Mouse (Mus musculus) embryonic facial prominence, embryonic 15.5 days (tissue): ENCODE results near the gene Abr. TPM values are rescaled to one million over a fixed set of nuclear protein-coding genes. Genes with fewer than 3 reads are reported as not detected.
A peak's percentile ranks its signal among the peaks of the same experiment; 100 is the strongest.

Experiments used
- ATAC-seq: fragments of 200-750 bp; cut with Nextera tagmentation; 2 replicates; pipeline ENCODE4 v1.8.0; 2017; ENCODE audit warnings: low read depth, moderate TSS enrichment; ENCODE audit not compliant: insufficient number of reproducible peaks, low FRiP score, low TSS enrichment
- H3K27ac ChIP-seq: fragments of 300-500 bp; sonication (generic); replicated peaks from 2 replicates; pipeline ENCODE4 v1.5.1; 2015; ENCODE audit warnings: mild to moderate bottlenecking, inconsistent platforms
- H3K27me3 ChIP-seq: fragments of 300-500 bp; sonication (generic); 2 replicates; pipeline ENCODE4 v1.6.1; 2015; ENCODE audit warnings: inconsistent platforms
- H3K36me3 ChIP-seq: fragments of 300-500 bp; sonication (generic); 2 replicates; pipeline ENCODE4 v1.6.1; 2015; ENCODE audit warnings: mild to moderate bottlenecking, inconsistent platforms
- H3K4me1 ChIP-seq: fragments of 300-500 bp; sonication (generic); 2 replicates; pipeline ENCODE4 v1.6.1; 2015; ENCODE audit warnings: inconsistent platforms
- H3K4me2 ChIP-seq: fragments of 300-500 bp; sonication (generic); replicated peaks from 2 replicates; pipeline ENCODE4 v1.6.1; 2015; ENCODE audit warnings: mild to moderate bottlenecking, inconsistent platforms
- H3K4me3 ChIP-seq: fragments of 300-500 bp; sonication (generic); replicated peaks from 2 replicates; pipeline ENCODE4 v1.5.1; 2015; ENCODE audit warnings: mild to moderate bottlenecking, inconsistent platforms
- H3K9ac ChIP-seq: fragments of 300-500 bp; sonication (generic); 2 replicates; pipeline ENCODE4 v1.6.1; 2015; ENCODE audit warnings: inconsistent platforms
- H3K9me3 ChIP-seq: fragments of 300-500 bp; sonication (generic); replicated peaks from 2 replicates; pipeline ENCODE4 v1.6.1; 2016; ENCODE audit warnings: inconsistent platforms
- WGBS: fragments of 180-500 bp; shearing (Covaris S2); methylation state at CpG from one replicate; pipeline ENCODE4 v1.1.7; 2015; 5-methylcytosine and 5-hydroxymethylcytosine counted together
- polyA plus RNA-seq: library from polyadenylated mRNA; unstranded; fragments of >200 nt; fragmentation: Nextera tagmentation; extraction: Ambion mirVana; gene quantifications from 2 replicates; pipeline ENCODE4 v1.2.1, GENCODE M21; 2015

The Abr gene
- polyA plus RNA-seq, 1 experiment from 2014 or later: 42.6 TPM

DNA sequence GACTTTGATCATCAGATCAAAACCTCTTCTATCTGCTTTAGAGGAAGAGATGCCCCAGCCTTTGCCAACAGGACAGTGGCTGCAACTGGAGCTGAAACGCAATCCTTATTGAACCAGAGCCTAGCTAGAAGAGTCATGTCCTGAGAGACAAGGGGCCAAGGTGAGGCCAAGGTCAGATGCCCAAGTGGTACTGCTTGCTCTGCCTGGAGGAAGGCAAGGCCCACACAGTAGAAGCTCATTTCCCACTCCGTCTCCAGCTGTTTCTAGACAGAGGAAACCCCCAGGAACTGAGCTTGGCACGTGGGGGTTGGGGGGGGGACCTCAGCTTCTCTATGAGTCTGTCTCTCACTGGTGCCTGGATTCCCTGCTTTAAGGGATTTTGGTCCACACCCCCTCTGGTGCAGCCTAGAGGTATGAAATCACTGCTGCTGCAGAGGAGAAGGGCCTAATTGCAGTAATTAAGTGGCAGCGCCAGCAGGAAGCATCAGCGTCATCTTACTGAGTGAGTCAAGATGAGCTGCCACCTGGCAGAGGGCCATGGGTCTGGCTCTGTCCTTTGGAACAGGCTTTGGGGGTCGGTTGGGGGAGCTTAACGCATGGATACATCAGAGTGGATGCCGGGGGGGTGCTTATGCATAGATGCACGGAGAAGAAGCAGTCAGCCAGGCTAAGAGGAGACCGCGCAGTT, 152.7 kb downstream of the Abr start:
- ATAC-seq: peak; percentile 26; the same call in 1 of the 2 replicates
- Histone ChIP-seq H3K4me3 (no peak overlapping the region), H3K4me1 (peaks cover 44% of the 10 kb centered on the region), H3K9ac (no peak overlapping the region; the same call in 1 of the 2 replicates), H3K4me2 (no peak overlapping the region), H3K27me3 (no peaks in the 10 kb centered on the region), H3K36me3 (peaks cover 6% of the 10 kb centered on the region; the same call in 1 of the 2 replicates), H3K9me3 (no peaks in the 10 kb centered on the region), H3K27ac (peak overlapping the region; percentile 73)
- 26% methylated on average over 11 of the region's 11 CpGs for WGBS

DNA sequence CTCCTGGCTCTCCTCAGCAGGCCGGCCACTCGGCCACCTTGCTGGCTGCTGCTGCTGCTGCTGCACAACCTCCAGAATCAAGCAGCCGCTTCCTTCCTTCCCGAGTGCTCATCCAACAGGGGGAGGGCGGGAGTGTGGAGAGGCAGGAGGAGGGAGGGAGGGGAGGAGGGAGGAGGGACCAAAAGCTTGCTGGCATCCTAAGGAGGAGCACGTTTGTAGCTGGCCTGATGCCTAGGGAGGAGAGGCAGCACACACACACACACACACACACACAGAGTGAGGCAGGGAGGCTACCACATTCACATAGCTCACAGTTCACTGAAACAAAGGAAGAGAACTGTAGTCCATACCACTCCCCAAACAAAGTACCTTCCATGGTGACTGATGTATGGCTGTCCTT, 153.8 kb downstream of the Abr start:
- H3K27ac ChIP-seq: peak overlapping the region; percentile 73
- peaks cover 17% of the 10 kb centered on the region for H3K36me3 ChIP-seq
- H3K4me3 ChIP-seq: no peak overlapping the region
- H3K4me2 ChIP-seq: peak overlapping the region; percentile 15; the same call in 1 of the 2 replicates
- no peaks in the 10 kb centered on the region for H3K9me3 ChIP-seq
- ATAC-seq: peak; percentile 65
- WGBS: 1% methylated on average over 5 of the region's 6 CpGs
- H3K9ac ChIP-seq: no peak overlapping the region
- H3K27me3 ChIP-seq: no peaks in the 10 kb centered on the region
- H3K4me1 ChIP-seq: peaks cover 44% of the 10 kb centered on the region

DNA sequence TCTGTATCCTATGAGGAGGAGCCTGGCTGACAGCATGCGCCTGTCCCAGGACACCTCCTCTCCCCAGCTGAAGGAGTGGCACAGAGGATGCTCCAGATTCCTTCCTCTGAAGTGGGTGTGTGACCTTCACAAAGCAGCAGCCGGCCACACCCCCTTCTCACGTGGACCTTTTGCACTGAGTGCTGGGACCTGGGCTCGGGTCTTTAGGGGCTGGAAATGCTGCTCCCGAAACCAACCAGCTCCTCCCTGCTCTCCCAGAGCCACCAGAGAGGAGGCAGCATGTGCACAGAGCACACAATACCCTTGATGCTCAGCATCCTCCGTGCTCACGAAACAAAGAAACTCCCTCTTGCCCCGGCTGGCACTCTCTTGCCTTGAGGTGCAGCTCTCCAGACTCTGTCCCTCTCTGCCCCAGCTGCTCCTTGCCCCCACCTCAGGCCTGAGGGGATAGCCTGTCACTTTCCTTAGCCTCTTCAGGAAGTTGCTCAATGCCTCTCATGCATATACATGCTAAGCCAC, 154.6 kb downstream of the Abr start:
- no peaks in the 10 kb centered on the region for H3K9me3 ChIP-seq
- H3K4me3 ChIP-seq: no peak overlapping the region
- no peak overlapping the region for H3K4me2 ChIP-seq
- H3K4me1 ChIP-seq: peaks cover 39% of the 10 kb centered on the region
- no peak overlapping the region for H3K9ac ChIP-seq
- no peaks in the 10 kb centered on the region for H3K27me3 ChIP-seq
- no peak for ATAC-seq
- H3K36me3 ChIP-seq: peaks cover 23% of the 10 kb centered on the region
- no peak overlapping the region for H3K27ac ChIP-seq
- 20% methylated on average over 8 of the region's 8 CpGs for WGBS

DNA sequence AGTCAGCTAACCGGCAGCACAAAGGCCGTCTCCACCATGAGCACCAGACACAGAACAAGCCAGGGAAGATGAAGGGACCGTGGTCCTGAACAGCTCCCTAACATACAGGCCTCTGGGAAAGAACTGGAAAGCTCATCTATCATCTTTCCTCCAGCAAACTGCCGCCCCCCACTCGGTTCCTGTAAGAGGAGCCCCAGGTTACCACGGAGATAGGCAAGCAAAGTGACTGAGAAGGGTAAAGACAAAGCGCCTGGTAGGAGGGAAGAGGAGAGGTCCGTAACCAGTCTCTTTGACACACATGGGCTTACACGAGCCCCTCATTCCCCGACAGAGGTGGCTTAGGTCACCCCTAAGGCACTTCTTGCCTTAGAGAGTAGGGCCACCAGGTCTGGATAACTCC, 155.0 kb downstream of the Abr start:
- WGBS: 39% methylated on average over 10 of the region's 10 CpGs
- H3K27ac ChIP-seq: no peak overlapping the region
- H3K9me3 ChIP-seq: no peaks in the 10 kb centered on the region
- H3K4me1 ChIP-seq: peaks cover 37% of the 10 kb centered on the region
- ATAC-seq: no peak
- H3K9ac ChIP-seq: no peak overlapping the region
- H3K4me3 ChIP-seq: no peak overlapping the region
- H3K4me2 ChIP-seq: no peak overlapping the region
- H3K27me3 ChIP-seq: no peaks in the 10 kb centered on the region
- peaks cover 28% of the 10 kb centered on the region for H3K36me3 ChIP-seq

DNA sequence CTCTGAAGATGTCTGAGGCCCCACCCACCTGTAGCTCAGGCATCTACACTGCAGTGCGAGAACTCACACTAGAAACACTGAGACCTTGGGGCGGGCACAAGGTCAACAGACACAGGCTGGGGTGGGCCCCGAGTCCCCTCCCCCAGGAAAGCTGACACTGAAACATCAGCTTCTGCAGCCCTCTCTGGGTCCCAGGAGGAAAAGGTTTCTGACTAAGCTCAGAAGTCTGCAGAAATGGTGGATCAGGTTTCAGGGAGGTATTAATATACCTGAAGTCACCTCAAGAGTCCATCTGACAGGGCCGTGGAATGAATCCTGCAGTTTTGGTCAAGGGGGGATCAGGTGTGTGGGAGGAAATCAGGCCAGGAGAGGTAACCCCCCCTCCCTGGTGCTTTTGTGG, 156.2 kb downstream of the Abr start:
- Histone ChIP-seq H3K36me3 (peaks cover 32% of the 10 kb centered on the region), H3K4me1 (peaks cover 37% of the 10 kb centered on the region), H3K4me2 (no peak overlapping the region), H3K27ac (no peak overlapping the region), H3K4me3 (no peak overlapping the region), H3K9ac (no peak overlapping the region), H3K9me3 (no peaks in the 10 kb centered on the region), H3K27me3 (no peaks in the 10 kb centered on the region)
- WGBS: 52% methylated on average over 4 of the region's 4 CpGs
- no peak for ATAC-seq

DNA sequence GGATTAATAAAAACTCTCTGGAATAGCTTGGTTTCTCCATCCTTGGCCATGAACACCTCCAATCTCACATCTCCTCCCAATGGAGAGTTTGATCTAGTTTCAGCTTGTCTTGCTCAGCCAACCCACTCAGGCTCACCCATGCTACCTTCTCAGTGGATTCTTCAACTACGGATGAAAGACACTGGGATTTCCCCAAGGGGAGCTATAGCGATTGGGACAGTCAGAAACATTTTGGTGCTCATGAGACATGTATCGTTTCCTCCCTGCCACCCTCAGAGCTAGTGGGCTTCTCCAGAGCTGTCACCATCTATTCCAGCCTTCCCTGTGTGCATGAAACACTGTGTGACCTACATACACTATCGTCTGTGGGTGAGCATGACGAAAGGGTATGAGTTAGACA, 160.4 kb downstream of the Abr start:
- Histone ChIP-seq H3K9ac (no peak overlapping the region), H3K4me1 (no peaks in the 10 kb centered on the region), H3K27me3 (no peaks in the 10 kb centered on the region), H3K9me3 (no peaks in the 10 kb centered on the region), H3K27ac (no peak overlapping the region), H3K4me3 (no peak overlapping the region), H3K4me2 (no peak overlapping the region), H3K36me3 (peaks cover 56% of the 10 kb centered on the region)
- no peak for ATAC-seq
- WGBS: 82% methylated on average over 5 of the region's 5 CpGs

DNA sequence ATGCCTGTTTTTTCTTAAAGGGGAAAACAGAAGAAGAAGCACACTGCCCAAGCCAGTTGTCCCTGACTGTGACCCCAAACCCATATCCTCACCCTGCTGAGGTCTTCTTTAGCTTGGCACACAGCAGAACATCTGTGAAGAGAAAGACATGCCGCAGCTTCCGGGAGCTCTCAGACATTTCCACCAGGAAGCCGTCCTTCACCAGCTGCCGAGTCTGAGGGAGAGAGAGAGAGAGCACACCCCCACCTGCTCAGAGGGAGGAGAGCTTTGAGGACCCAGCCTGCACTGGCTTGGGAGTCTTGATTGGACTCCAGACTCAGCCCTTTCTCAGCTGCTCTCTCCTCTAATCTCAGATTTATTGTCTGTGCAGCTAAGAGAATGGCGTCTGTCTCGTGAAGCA, 160.9 kb downstream of the Abr start:
- no peak for ATAC-seq
- H3K4me1 ChIP-seq: peaks cover 5% of the 10 kb centered on the region; the same call in 1 of the 2 replicates
- no peak overlapping the region for H3K27ac ChIP-seq
- WGBS: 64% methylated on average over 6 of the region's 6 CpGs
- H3K4me2 ChIP-seq: no peak overlapping the region
- no peaks in the 10 kb centered on the region for H3K27me3 ChIP-seq
- no peak overlapping the region for H3K9ac ChIP-seq
- no peak overlapping the region for H3K4me3 ChIP-seq
- peaks cover 56% of the 10 kb centered on the region for H3K36me3 ChIP-seq
- H3K9me3 ChIP-seq: no peaks in the 10 kb centered on the region

DNA sequence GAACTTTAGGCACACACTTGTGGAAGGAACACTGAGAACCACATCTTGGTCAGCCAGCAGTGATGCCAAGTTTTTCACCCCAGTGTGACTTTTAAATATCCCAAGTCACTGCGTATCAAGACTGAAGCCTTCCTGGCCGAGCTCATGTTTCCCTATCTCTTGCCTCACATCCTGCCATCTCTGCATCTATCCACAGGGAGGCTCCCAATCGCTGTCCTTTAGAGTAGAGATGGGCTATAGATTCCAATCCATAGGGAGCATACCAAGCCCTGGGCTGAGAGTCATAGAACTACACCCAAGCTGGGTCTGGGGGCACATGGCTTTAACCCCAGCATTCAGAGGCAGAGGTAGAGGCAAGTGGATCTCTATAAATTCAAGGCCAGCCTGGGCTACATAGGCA, 162.6 kb downstream of the Abr start:
- H3K27me3 ChIP-seq: no peaks in the 10 kb centered on the region
- no peak overlapping the region for H3K4me3 ChIP-seq
- H3K36me3 ChIP-seq: peaks cover 71% of the 10 kb centered on the region
- H3K4me1 ChIP-seq: peaks cover 6% of the 10 kb centered on the region; the same call in 1 of the 2 replicates
- no peak overlapping the region for H3K4me2 ChIP-seq
- H3K9me3 ChIP-seq: no peaks in the 10 kb centered on the region
- H3K9ac ChIP-seq: no peak overlapping the region
- 54% methylated on average over 3 of the region's 3 CpGs for WGBS
- H3K27ac ChIP-seq: no peak overlapping the region
- no peak for ATAC-seq

DNA sequence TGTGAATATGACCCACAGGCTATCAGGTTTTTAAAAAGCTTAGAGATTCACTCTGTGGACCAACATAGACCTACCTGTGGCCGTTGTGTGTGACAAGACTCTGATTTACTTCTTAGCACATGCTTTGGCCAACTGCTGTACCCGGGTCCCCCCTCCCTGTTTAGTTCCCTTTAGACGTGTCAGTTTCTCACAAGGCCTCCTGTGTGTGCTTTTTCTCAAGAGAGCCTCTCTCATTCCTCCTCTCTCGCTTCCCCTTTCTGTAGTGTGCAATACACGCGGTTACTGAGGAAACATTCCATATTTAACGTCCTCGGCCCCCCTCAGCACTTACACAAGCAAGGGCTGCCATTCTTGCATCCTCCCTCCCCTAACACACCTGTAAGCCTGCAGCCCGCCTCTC, 163.4 kb downstream of the Abr start:
- no peak overlapping the region for H3K9ac ChIP-seq
- ATAC-seq: no peak
- H3K27me3 ChIP-seq: no peaks in the 10 kb centered on the region
- H3K4me1 ChIP-seq: peaks cover 6% of the 10 kb centered on the region; the same call in 1 of the 2 replicates
- peaks cover 70% of the 10 kb centered on the region for H3K36me3 ChIP-seq
- H3K4me2 ChIP-seq: no peak overlapping the region
- 73% methylated on average over 9 of the region's 9 CpGs for WGBS
- H3K4me3 ChIP-seq: no peak overlapping the region
- no peak overlapping the region for H3K27ac ChIP-seq
- no peaks in the 10 kb centered on the region for H3K9me3 ChIP-seq

DNA sequence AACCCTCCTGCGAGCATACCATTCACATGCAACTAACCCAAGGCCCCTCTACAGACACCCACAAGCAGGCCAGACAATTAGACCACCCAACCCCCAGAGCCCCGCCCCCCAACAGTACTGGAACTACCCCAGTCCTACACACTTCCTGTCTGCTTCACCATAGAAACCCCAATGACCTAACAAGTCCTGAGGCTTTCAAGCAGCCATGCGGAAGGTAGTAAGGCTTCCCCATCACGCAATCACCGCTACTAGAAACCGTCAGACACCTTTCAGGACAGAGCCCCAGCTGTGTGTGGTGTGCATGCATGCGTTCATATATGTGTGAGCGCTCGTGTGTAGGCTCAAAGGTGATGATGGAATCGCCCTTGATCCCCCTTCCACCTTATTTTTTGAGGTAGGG, 165.2 kb downstream of the Abr start:
- H3K27ac ChIP-seq: no peak overlapping the region
- H3K27me3 ChIP-seq: no peaks in the 10 kb centered on the region
- H3K4me3 ChIP-seq: no peak overlapping the region
- H3K9ac ChIP-seq: no peak overlapping the region
- peaks cover 6% of the 10 kb centered on the region; the same call in 1 of the 2 replicates for H3K4me1 ChIP-seq
- H3K9me3 ChIP-seq: no peaks in the 10 kb centered on the region
- H3K4me2 ChIP-seq: no peak overlapping the region
- ATAC-seq: no peak
- 76% methylated on average over 10 of the region's 10 CpGs for whole genome bisulfite sequencing
- H3K36me3 ChIP-seq: peaks cover 64% of the 10 kb centered on the region

DNA sequence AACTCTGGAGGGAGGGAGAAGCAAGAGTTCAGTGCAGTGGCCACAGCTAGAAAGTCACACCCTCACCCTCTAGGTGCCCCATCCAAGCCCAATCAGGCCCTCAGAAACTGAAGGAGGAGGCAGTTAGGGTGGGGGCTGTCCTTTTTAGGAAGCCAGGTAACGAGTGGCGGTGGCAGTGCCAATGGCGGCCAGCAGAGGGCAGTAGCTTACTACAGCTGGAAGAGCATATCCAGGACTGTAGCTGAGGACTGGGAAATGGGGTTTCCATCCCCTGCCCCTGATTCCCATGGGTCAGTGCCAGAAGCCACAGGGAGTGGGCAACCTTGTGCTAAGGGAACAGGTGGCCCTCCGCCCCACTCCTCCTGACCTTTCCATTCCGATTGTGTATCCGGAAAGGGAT, 165.9 kb downstream of the Abr start:
- Histone ChIP-seq H3K36me3 (peaks cover 66% of the 10 kb centered on the region), H3K9ac (no peak overlapping the region), H3K4me2 (no peak overlapping the region), H3K4me1 (peaks cover 6% of the 10 kb centered on the region; the same call in 1 of the 2 replicates), H3K27me3 (no peaks in the 10 kb centered on the region), H3K27ac (no peak overlapping the region; the same call in 1 of the 2 replicates), H3K9me3 (no peaks in the 10 kb centered on the region), H3K4me3 (no peak overlapping the region)
- WGBS: 20% methylated on average over 6 of the region's 6 CpGs
- ATAC-seq: no peak; the same call in 1 of the 2 replicates

DNA sequence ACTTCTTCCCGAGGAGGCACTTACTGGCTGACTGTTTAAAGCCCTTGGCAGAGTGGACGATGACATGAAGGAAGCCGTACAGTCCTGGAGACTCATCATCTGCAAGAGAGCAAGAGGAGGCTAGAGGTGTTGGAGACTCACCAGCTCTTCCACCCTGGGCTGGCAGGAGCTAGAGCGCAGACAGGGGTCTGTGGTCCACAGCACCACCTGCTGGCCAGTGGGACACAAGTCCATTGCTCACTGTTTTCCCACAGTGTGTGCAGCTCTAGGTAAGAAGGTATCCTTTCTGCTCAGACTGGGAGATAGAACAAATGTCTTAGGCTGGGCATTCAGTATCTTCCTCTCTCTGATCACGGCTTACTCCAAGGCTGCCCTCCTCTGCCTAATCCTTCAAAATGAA, 167.6 kb downstream of the Abr start:
- 56% methylated on average over 5 of the region's 5 CpGs for WGBS
- no peak overlapping the region for H3K4me3 ChIP-seq
- no peaks in the 10 kb centered on the region for H3K9me3 ChIP-seq
- peaks cover 61% of the 10 kb centered on the region for H3K36me3 ChIP-seq
- ATAC-seq: 0 out of 2 replicates have a peak, but pooled peaks have one; percentile 58
- no peaks in the 10 kb centered on the region for H3K27me3 ChIP-seq
- no peak overlapping the region for H3K27ac ChIP-seq
- peaks cover 16% of the 10 kb centered on the region for H3K4me1 ChIP-seq
- no peak overlapping the region for H3K4me2 ChIP-seq
- no peak overlapping the region for H3K9ac ChIP-seq
